Mouse (Mus musculus): ENCODE data around the gene Tap2.

Gene Tap2

GRCm38 (mm10) chr17:34203444-34203843 lies at the start of gene Tap2:
Gene Tap2, plus strand, starts transcription at chr17:34203527.
- DNase-seq: peak in 1 of 2 experiments; percentile 29

- no peak for DNase-seq
Observed at GRCm38 (mm10) chr17:34155534-34155933, 47.8 kb upstream of the Tap2 start.

GRCm38 (mm10) chr17:34164202-34164895 lies 39.0 kb upstream of the Tap2 start:
- peak; percentile 40 to 57 for DNase-seq

DNA sequence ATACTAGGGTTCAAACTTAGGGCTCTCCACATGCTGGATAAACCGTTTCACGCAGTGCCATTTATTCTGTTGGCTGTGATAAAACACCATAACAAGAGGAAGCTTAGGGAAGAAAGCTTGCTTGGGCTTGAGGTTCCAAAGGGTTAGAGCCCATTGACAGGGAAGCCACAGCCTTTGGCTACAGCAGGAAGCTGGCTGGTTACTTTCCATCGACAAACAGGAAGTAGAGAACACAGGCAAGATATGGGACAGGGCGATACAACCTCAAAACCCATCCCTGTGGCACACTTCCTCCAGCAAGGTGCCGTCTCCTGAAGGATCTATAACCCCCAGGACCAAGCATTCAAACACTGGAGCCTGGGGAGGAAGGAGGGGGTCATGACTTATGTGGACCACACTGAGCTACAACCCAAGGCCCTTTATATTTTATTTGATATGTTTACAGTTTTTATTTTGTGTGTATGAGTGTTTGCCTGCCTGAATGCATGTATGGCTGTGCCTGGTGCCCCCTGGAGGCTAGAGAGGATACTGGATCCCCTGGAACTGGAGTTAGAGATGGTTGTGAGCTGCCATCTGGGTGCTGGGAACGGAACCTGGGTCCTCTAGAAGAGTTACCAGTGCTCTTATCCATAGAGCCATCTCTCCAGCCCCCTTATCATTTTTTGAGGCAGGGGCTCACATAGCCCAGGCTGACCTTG lies 38.1 kb upstream of the Tap2 start:
- no peak for DNase-seq

- DNase-seq: no peak
Observed at GRCm38 (mm10) chr17:34169279-34169678, 34.0 kb upstream of the Tap2 start.

- DNase-seq: no peak
Observed at GRCm38 (mm10) chr17:34170487-34170876, 32.8 kb upstream of the Tap2 start.

- DNase-seq: peak; percentile 74 to 87
Observed at GRCm38 (mm10) chr17:34170877-34171498, 32.3 kb upstream of the Tap2 start.

- DNase-seq: no peak
Observed at GRCm38 (mm10) chr17:34172528-34172927, 30.8 kb upstream of the Tap2 start.

DNA sequence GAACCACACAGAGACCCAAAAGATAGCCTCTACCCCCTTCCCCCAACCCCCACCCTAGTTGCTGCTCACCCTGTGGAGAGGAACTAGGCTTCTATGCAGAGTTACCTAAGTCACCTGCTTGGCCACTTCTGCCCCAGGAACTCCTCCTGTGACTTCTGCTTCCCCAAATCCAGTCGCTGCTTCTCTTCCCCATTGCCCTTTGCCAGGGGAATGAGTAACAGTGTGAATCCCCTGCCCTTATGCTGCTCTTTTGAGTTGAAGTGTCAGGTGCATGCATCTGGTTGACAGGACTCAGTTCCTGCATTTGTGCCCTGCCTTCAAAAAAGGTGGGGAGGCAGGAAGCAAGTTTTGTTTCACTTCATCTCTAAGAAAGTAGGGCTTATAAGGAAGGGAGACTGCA lies 29.3 kb upstream of the Tap2 start:
- no peak for DNase-seq

DNA sequence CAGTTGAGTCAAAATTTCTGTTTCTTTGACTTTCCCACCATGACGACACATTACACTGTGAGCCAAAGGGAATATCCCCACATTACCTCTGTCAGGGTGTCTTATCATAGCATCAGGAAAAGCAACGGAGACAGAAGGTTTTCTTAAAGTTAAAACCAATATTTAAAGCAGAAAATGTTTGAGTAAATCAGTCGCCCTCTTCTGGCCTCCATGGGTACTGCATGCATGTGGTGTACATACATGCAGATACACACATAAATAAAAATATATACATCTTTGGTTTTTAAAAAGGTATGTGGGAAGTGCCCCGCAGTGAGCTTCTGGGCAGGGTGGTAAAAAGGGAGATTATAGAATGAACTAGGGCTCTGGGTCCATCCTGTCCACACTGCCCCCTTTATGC lies 26.1 kb upstream of the Tap2 start:
- DNase-seq: no peak

DNA sequence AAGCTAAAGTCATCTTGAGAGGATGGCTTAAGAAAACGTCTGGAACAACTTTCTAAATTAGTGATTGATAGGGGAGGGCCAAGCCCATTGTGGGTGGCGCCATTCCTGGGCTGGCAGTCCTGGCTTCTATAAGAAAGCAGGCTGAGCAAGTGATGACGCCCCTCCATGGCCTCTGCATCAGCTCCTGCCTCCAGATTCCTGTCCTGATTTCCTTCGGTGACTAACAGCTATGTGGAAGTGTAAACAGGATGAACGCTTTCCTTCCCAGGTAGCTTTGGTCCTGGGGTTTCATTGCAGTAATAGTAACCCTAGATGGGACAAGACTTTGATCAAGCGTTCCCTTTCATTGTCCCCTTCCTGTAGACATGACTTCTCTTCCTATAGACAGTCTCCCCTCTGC lies 24.3 kb upstream of the Tap2 start:
- DNase-seq: no peak

- DNase-seq: no peak
Observed at GRCm38 (mm10) chr17:34179913-34180859, 23.1 kb upstream of the Tap2 start.

DNA sequence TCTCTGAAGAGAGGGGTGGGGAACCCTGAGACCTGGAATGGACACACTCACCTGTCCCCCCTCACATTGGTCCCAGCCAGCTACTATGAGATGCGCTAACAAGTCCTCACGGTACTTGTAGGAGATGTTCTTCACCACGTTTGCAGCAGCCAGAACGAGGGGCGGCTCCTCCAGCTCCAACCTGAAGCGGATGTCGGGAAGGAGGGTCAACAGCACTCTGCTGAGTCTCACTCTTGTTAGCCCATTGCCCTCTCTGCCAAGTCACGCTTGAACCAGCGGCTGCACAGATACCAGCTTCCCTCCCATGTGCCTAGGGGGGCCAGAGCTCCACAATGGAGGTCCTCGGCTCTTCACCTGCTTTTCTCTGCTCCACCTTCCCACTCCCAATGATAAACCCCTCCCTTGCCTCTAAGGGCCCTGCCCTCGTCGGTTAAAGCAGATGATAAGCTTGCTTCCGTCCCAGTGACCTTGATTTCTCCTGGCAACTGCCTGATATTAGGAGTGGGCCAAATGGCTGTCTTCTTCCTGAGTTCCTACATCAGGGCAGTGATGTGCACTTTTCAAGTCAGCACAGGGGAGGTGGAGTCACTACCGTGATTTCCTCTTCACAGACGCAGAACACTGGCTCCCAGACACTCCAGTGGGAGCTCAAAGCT lies 19.6 kb upstream of the Tap2 start:
- no peak for DNase-seq

DNA sequence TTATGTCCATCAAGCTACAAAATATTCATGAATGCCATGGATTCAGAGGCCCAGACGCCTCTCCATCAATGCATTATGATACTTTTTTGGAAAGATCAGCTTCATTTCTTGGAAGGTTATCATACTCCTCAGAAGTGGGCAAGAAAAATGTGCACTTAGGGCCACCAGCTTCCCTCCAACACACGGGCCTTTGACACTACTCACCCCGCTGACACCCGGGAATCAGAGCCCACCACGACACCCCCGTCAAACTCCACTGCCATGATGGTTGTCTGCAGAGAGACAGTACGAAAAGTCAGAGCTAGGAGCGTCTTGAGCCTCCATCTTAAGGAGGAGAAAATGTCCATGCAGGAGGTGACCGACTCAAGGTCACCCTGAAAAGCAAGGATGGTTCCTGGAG lies 17.8 kb upstream of the Tap2 start:
- DNase-seq: no peak

DNA sequence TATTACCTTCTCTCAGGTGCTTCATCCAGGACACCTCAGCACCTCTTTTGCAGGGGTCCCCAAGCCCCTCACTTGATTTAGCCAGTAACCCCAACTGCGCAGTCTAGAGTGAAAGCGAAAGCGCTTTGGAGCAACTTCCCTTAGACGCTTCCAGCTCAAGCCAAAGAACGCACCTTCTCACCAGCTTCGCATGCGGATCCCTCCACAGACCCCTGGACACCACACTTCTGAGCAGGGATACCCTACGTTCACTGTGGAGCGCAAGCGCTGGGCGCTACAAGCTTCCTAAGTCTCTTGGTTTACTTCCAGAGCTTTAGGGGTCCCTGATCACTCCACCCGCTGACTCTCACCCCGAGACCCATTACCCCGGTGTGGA lies 16.5 kb upstream of the Tap2 start:
- DNase-seq: no peak

- DNase-seq: peak; percentile 97 to 98
Observed at GRCm38 (mm10) chr17:34187261-34187916, 15.9 kb upstream of the Tap2 start, which contains the start of the genes Tap1 and Psmb9. Gene Tap1, plus strand, starts transcription at chr17:34187553. Gene Psmb9, minus strand, starts transcription at chr17:34187764.

DNA sequence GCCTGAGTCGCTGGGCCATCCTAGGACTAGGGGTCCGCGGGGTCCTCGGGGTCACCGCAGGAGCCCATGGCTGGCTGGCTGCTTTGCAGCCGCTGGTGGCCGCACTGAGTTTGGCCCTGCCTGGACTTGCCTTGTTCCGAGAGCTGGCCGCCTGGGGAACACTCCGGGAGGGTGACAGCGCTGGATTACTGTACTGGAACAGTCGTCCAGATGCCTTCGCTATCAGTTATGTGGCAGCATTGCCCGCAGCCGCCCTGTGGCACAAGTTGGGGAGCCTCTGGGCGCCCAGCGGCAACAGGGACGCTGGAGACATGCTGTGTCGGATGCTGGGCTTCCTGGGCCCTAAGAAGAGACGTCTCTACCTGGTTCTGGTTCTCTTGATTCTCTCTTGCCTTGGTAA lies 15.3 kb upstream of the Tap2 start:
- no peak for DNase-seq

GRCm38 (mm10) chr17:34188986-34189385 lies 14.3 kb upstream of the Tap2 start:
- DNase-seq: no peak

GRCm38 (mm10) chr17:34192852-34193251 lies 10.5 kb upstream of the Tap2 start:
- no peak for DNase-seq

DNA sequence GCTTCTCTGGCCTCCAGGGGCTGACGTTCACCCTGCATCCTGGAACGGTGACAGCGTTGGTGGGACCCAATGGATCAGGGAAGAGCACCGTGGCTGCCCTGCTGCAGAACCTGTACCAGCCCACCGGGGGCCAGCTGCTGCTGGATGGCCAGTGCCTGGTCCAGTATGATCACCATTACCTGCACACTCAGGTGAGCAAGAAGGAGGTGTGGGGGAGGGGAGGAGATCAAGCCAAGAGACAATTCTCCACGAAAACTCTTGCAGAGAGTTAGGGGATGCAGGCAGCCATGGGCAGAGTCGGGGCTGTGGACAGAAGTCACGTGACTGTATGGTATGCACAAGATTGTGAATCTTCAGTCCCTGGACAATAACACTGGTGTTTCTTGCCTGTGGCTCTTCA lies 9.9 kb upstream of the Tap2 start:
- no peak for DNase-seq

GRCm38 (mm10) chr17:34194723-34195122 lies 8.6 kb upstream of the Tap2 start:
- DNase-seq: no peak

- peak; percentile 83 to 90 for DNase-seq
Observed at GRCm38 (mm10) chr17:34196491-34196890, 6.8 kb upstream of the Tap2 start.

Data from thymus, adult 18-20 months (tissue).